Comparison of ENCODE assay signal across 8 mouse cellular contexts in genomic region chr15:10583408-10583807, GRCm38 (mm10). TPM values are rescaled to one million over a fixed set of nuclear protein-coding genes. Genes with fewer than 3 reads are reported as not detected.
A peak's percentile ranks its signal among the peaks of the same experiment; 100 is the strongest.
DNase-seq lines count a peak whose midpoint lies in the region; ATAC-seq lines count a peak whose summit lies in the region.
"Had no signal": no experiment of that assay in that cellular context is flagged by ENCODE, and none has a peak within 500 bp of the region (broad histone marks: within the 10 kb centered on the region; RNA-seq: fewer than 3 reads in every experiment).

No protein-coding gene starts in this region.

- no peaks in the 10 kb centered on the region for H3K4me1 ChIP-seq in midbrain, embryonic 11.5 days (ENCODE audit: control insufficient read depth, insufficient read depth, low read length)

- H3K4me3 ChIP-seq in midbrain, embryonic 11.5 days (ENCODE audit: low read depth, low read length), result no peak overlapping the region
- H3K4me3 ChIP-seq: heart, embryonic 15.5 days had no signal

- peaks cover 5% of the 10 kb centered on the region; the same call in 1 of the 2 replicates for H3K36me3 ChIP-seq in midbrain, embryonic 11.5 days (ENCODE audit: control insufficient read depth, insufficient read depth, low read length)
- H3K36me3 ChIP-seq: heart, embryonic 15.5 days had no signal

- H3K9ac ChIP-seq in midbrain, embryonic 11.5 days (ENCODE audit: low read length), result no peak overlapping the region
- H3K9ac ChIP-seq: heart, embryonic 15.5 days had no signal

- peak; percentile 57 for DNase-seq in CD4-positive, CD25-positive, alpha-beta regulatory T cell, adult 2 months (ENCODE audit: low read depth, low spot score)
- DNase-seq in MEL-GATA-1-ER (ENCODE audit: extremely low read depth, low read depth), result peak; percentile 63
- DNase-seq in embryo, embryonic 9.5 days (ENCODE audit: extremely low spot score), result peak; percentile 48
- DNase-seq in heart, postnatal 4 days, result peak; percentile 73
- peak; percentile 50 to 51 for DNase-seq in layer of hippocampus, postnatal 10 days (ENCODE audit: low spot score in 2 of 2)
- no peak for DNase-seq in midbrain, embryonic 11.5 days (ENCODE audit: low spot score, missing footprints)
- peak; percentile 10 to 70 for DNase-seq in spleen, postnatal 10 days (ENCODE audit: low spot score in 2 of 2)

- no peak overlapping the region for H3K27ac ChIP-seq in midbrain, embryonic 11.5 days (ENCODE audit: low read depth, low read length)
- H3K27ac ChIP-seq: heart, embryonic 15.5 days had no signal

- H3K9me3 ChIP-seq in midbrain, embryonic 11.5 days (ENCODE audit: control insufficient read depth, low read length), result no peaks in the 10 kb centered on the region
- H3K9me3 ChIP-seq: heart, embryonic 15.5 days had no signal

- H3K4me2 ChIP-seq in midbrain, embryonic 11.5 days, result no peak overlapping the region
- H3K4me2 ChIP-seq: heart, embryonic 15.5 days had no signal

- WGBS in midbrain, embryonic 11.5 days, result 57% methylated on average over 8 of the region's 8 CpGs

- H3K27me3 ChIP-seq in midbrain, embryonic 11.5 days (ENCODE audit: control insufficient read depth, insufficient read depth, low read length), result no peaks in the 10 kb centered on the region
- H3K27me3 ChIP-seq: heart, embryonic 15.5 days had no signal

- ATAC-seq in midbrain, embryonic 11.5 days (ENCODE audit: low FRiP score), result peak; percentile 88

RNA-seq across cellular contexts. Expression of gene Ttc23l, which starts 24.9 kb away (rescaled TPM):
- not detected for total RNA-seq in heart, postnatal 4 days (2021)
- total RNA-seq in layer of hippocampus, postnatal 10 days (2021), result not detected
- polyA plus RNA-seq in midbrain, embryonic 11.5 days (2014; fragmentation: Nextera tagmentation; extraction: Ambion mirVana), result not detected in 2 replicates
- polyA plus RNA-seq: heart, embryonic 15.5 days had no signal
